Mouse (Mus musculus): Measurements from ENCODE around the gene Shmt2.

The Shmt2 gene

GRCm38 (mm10) chr10:127522088-127522581 is at the start of gene Shmt2:
TSS of gene Shmt2 (minus strand) at chr10:127522444.
- DNase-seq (ENCODE audit: low read depth): peak; percentile 95

GRCm38 (mm10) chr10:127570937-127571641 is 48.8 kb upstream of the Shmt2 start:
- DNase-seq (ENCODE audit: low read depth): no peak

GRCm38 (mm10) chr10:127570384-127570783 is 48.1 kb upstream of the Shmt2 start:
- DNase-seq (ENCODE audit: low read depth): no peak

GRCm38 (mm10) chr10:127569450-127569849 is 47.2 kb upstream of the Shmt2 start:
- peak; percentile 74 for DNase-seq (ENCODE audit: low read depth)

- DNase-seq (ENCODE audit: low read depth): no peak
Measured at GRCm38 (mm10) chr10:127566553-127567326, 44.5 kb upstream of the Shmt2 start.

GRCm38 (mm10) chr10:127564301-127564700 is 42.1 kb upstream of the Shmt2 start:
- no peak for DNase-seq (ENCODE audit: low read depth)

- DNase-seq (ENCODE audit: low read depth): no peak
Measured at GRCm38 (mm10) chr10:127563840-127564239, 41.6 kb upstream of the Shmt2 start.

GRCm38 (mm10) chr10:127561145-127561544 is 38.9 kb upstream of the Shmt2 start:
- no peak for DNase-seq (ENCODE audit: low read depth)

- DNase-seq (ENCODE audit: low read depth): no peak
Measured at GRCm38 (mm10) chr10:127557397-127557796, 35.2 kb upstream of the Shmt2 start.

- DNase-seq (ENCODE audit: low read depth): peak; percentile 69
Measured at GRCm38 (mm10) chr10:127555703-127556102, 33.5 kb upstream of the Shmt2 start.

- DNase-seq (ENCODE audit: low read depth): no peak
Measured at GRCm38 (mm10) chr10:127549892-127550291, 27.6 kb upstream of the Shmt2 start.

- DNase-seq (ENCODE audit: low read depth): no peak
Measured at GRCm38 (mm10) chr10:127548236-127548635, 26.0 kb upstream of the Shmt2 start.

- DNase-seq (ENCODE audit: low read depth): peak; percentile 21
Measured at GRCm38 (mm10) chr10:127546505-127546904, 24.3 kb upstream of the Shmt2 start.

GRCm38 (mm10) chr10:127544375-127544774 is 22.1 kb upstream of the Shmt2 start:
- no peak for DNase-seq (ENCODE audit: low read depth)

- no peak for DNase-seq (ENCODE audit: low read depth)
Measured at GRCm38 (mm10) chr10:127543916-127544315, 21.7 kb upstream of the Shmt2 start.

GRCm38 (mm10) chr10:127542720-127543119 is 20.5 kb upstream of the Shmt2 start:
- DNase-seq (ENCODE audit: low read depth): no peak

- no peak for DNase-seq (ENCODE audit: low read depth)
Measured at GRCm38 (mm10) chr10:127542084-127542483, 19.8 kb upstream of the Shmt2 start.

- no peak for DNase-seq (ENCODE audit: low read depth)
Measured at GRCm38 (mm10) chr10:127541510-127541909, 19.3 kb upstream of the Shmt2 start.

- peak; percentile 74 for DNase-seq (ENCODE audit: low read depth)
Measured at GRCm38 (mm10) chr10:127537854-127538583, 15.8 kb upstream of the Shmt2 start.

- DNase-seq (ENCODE audit: low read depth): peak; percentile 53
Measured at GRCm38 (mm10) chr10:127536586-127537314, 14.5 kb upstream of the Shmt2 start.

- DNase-seq (ENCODE audit: low read depth): no peak
Measured at GRCm38 (mm10) chr10:127534929-127535384, 12.7 kb upstream of the Shmt2 start.

Measured in 416B (cell line).